Mouse (Mus musculus) liver, adult (tissue): Measurements from ENCODE around the gene Hdac7.

ENCODE experiments used
- GATA4 ChIP-seq: IDR thresholded peaks from 2 replicates; pipeline ENCODE4 v1.6.1; 2014; ENCODE audit warnings: mild to moderate bottlenecking, low read length; ENCODE audit not compliant: insufficient replicate concordance

The Hdac7 gene

DNA sequence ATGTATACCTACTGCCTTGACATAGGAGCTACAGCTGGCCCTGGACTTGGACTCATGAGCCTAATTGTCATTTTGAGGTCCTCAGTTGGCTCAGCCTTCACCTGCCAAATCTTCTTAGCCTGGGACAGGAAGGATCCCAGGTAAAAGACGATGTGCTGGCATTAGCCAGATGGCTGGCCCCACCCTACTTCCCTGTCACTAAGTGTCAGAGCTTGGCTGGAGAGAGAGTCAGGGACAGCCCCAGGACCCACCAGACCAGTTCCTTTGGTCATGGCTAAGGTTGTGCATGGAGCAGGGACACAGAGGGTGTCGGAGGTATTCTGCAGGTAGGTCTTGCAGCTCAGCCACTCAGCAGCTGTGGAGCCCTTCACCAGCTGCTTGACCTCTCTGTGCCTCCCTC lies 79.8 kb downstream of the Hdac7 start:
- TF ChIP-seq GATA4 = no peak

- TF ChIP-seq GATA4 = no peak
Measured at GRCm38 (mm10) chr15:97763256-97764049, 80.8 kb downstream of the Hdac7 start.

DNA sequence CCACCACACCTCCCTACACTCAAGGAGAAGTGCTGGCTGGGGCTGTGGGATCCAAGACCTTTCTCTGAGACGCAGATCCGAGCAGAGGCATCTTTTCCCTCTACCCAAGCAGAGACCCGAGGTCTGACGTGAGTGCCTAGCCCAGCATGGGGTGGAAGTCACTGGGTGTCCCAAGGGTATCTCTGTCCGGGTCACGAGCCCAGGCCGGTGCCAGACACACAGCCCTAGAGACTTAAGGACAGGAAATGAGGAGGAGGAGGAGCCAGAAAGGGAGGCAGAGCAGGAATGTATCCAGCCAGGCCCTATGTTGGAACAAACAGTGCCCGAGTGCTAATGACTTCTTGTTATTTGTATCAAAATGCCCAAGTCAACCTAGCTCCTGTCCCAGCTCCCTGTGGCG lies 81.6 kb downstream of the Hdac7 start:
- TF ChIP-seq GATA4 = peak; percentile 85; the same call in 1 of the 2 replicates

DNA sequence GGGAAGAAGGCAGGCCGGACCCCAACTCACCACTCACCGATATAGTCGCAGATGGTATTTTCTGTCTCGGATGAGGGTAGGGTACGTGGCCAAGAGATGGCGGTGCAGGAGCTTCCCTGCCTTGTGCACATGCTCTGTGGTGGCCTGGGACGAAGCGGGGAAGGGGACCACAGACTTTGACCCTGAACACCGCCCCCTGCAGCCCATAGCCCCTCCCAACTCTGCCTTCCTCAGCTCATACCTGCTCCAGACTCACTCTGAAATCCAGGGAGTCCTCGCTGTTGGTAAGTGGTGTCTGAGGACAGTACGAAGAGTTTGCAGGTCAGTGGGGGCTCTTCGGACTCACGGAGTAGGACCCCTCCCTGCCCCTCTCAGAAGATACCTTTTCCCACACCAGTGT lies 82.9 kb downstream of the Hdac7 start:
- no peak for TF ChIP-seq GATA4

DNA sequence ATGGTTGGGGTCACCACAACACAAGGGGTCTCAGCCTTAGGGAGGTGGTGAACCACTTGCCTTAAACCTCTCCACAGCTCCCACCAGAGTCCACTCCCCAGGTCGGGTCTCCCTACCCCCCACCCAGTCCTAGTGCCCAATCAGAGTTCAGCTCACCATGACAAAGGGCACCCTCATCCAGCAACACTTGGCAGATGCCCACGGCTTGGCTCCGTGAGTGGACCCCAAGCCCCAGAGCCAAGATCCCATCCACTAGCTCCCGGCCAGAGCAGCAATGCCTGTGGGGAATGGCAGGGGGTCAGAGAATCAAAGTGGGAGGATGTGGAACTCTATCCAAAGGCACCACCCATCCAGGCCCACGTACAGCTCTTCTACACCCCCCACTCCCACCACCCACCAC lies 83.3 kb downstream of the Hdac7 start:
- TF ChIP-seq GATA4 = no peak

- no peak for TF ChIP-seq GATA4
Measured at GRCm38 (mm10) chr15:97760006-97760405, 84.3 kb downstream of the Hdac7 start.

GRCm38 (mm10) chr15:97755361-97755760 lies 88.9 kb downstream of the Hdac7 start:
- no peak for TF ChIP-seq GATA4

GRCm38 (mm10) chr15:97754476-97754875 lies 89.8 kb downstream of the Hdac7 start:
- no peak for TF ChIP-seq GATA4

- TF ChIP-seq GATA4 = no peak
Measured at GRCm38 (mm10) chr15:97752491-97752890, 91.8 kb downstream of the Hdac7 start.

GRCm38 (mm10) chr15:97751676-97752075 lies 92.6 kb downstream of the Hdac7 start:
- no peak; the same call in 1 of the 2 replicates for TF ChIP-seq GATA4

DNA sequence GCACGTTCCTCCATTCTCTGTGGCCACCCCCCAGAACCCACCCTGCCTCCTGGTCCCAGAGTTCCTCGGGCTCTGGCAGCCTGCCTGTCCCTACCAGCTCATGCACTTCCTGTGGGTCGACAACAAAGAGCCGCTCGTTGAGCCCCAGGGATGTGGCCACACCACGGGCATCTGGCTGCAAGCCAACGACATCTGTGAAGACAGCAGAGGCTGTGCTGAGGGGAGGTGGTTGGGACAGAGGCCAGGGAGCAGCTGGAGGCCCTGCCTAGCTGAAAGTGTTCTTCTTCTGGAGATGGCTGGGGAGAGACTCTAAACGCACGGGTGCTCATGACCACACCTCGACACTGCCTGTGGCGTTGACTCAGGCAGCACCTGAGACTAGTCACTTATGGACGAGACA lies 93.6 kb downstream of the Hdac7 start:
- no peak for TF ChIP-seq GATA4

DNA sequence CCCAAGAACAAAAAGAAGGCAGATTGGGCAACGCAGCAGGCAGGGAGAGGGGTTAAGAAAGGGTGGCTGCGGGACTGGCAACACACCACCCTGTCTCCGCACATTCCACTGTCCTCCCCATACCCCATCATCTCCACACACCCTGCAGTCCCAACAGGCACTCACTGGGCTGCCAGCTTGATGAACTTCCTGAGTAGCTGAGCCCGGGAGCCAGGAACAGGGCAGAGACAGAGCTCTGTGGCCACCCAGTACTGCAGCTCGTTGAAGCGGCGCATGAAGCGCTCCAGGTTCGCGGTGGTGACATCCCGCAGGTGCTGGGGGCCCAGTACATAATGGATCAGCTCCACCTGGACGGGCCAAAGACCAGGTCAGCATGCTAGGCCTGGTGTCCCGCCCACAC lies 94.5 kb downstream of the Hdac7 start:
- TF ChIP-seq GATA4 = no peak

- no peak for TF ChIP-seq GATA4
Measured at GRCm38 (mm10) chr15:97749397-97749796, 94.9 kb downstream of the Hdac7 start.

DNA sequence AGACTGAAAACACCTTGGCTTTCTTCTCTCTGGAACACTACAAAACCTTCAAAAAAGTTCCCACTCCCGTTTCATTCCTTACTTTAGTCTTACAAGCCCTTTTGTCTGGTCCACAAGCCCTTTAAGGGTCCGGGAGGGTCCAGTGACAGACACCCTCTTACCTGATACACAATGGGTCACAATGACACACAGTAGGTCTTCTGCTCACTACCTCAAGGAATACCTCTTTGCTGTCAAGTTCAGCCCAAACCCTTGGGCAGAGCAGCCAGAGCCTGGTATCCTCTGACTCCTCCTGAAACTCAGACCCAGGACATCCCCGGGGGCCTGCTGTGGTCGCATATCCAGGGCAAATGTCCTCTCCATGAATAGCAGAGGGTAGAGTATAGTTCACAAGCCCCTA lies 95.3 kb downstream of the Hdac7 start:
- no peak for TF ChIP-seq GATA4

GRCm38 (mm10) chr15:97748309-97748708 lies 96.0 kb downstream of the Hdac7 start:
- TF ChIP-seq GATA4 = no peak

- no peak for TF ChIP-seq GATA4
Measured at GRCm38 (mm10) chr15:97747486-97747885, 96.8 kb downstream of the Hdac7 start.

DNA sequence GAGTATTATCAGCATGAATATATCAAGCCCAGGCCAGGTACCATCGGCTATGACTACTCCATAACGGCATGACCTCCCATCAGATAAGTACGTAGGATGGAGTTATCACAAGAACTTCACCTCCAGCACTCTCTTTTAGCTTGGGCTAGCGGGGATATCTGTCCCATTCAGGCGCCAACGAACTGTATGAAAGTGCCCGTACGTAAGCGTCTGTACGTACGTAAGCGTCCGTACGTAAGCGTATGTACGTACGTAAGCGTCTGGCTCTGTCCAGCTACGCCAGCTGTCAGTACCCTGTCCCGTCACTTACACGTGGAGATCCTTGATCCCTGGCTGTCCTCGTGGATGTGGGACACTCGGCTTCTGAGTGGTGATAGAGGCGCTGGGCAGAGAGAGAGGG lies 97.6 kb downstream of the Hdac7 start:
- TF ChIP-seq GATA4 = no peak

DNA sequence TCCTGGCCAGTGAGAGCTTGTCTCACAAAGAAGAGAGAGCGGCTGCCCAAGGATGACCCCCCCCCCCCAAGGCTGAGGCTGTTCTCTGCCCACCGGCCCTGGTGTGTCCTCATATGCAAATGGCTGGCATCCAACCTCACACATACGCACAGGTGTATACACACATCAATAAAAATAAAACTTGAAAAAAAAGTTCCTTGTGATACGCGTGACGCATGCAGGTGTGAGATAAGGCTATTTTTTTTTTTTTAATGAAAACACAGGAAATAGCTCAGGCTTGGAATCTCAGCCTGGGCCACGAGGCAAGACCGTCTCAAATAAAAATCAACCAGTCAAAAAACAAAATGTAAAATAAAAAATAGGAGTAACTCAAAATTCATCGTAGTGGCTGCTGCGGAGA lies 98.0 kb downstream of the Hdac7 start:
- TF ChIP-seq GATA4 = no peak

GRCm38 (mm10) chr15:97745331-97745730 lies 99.0 kb downstream of the Hdac7 start:
- no peak for TF ChIP-seq GATA4
